Mouse (Mus musculus): ENCODE results near the gene Il1a. TPM values are rescaled to one million over a fixed set of nuclear protein-coding genes. Genes with fewer than 3 reads are reported as not detected.

Gene Il1a
- polyA plus RNA-seq (2014; fragmentation: Illumina TruSeq; extraction: RNeasy Lipid Tissue Mini Kit (QIAGEN cat#74804); ENCODE audit: low read depth, low replicate concordance) = 11.8 TPM

DNA sequence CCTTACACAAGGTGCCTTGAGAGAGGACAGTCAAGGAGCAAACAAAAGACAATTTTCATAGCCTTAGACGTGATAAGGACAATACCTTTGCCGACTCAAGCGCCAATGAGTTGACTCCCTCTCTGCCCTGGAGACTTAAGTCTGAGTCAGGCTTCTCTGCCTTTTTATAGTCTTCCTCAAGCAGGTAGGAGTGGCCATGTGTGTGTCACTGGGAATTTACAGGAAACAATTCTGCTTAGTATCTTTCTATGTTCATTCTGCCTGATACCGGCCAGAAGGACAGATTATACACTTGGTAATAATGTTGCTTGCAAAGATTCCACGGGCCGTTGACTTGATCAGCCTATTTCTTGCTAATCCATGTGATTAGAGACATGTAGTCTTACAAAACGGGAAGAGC lies at the start of gene Il1a:
Il1a (minus strand) TSS at position 137 of the 400 bp plus-strand sequence.

GRCm38 (mm10) chr2:129296671-129297588 lies 12.8 kb downstream of the Il1a start, which contains the start of gene Ckap2l:
Ckap2l (minus strand) TSS chr2:129297212.

Other genes starting within 250 kb of the Il1a start
- 2.0 TPM for gene Ttl, start 244.0 kb downstream of the Il1a start, polyA plus RNA-seq (2014; fragmentation: Illumina TruSeq; extraction: RNeasy Lipid Tissue Mini Kit (QIAGEN cat#74804); ENCODE audit: low read depth, low replicate concordance)
- gene Polr1b, start 209.0 kb downstream of the Il1a start, polyA plus RNA-seq (2014; fragmentation: Illumina TruSeq; extraction: RNeasy Lipid Tissue Mini Kit (QIAGEN cat#74804); ENCODE audit: low read depth, low replicate concordance) = 2.2 TPM
- 6.2 TPM for gene Chchd5, start 180.3 kb downstream of the Il1a start, polyA plus RNA-seq (2014; fragmentation: Illumina TruSeq; extraction: RNeasy Lipid Tissue Mini Kit (QIAGEN cat#74804); ENCODE audit: low read depth, low replicate concordance)
- 17.5 TPM for gene Slc20a1, start 111.2 kb downstream of the Il1a start, polyA plus RNA-seq (2014; fragmentation: Illumina TruSeq; extraction: RNeasy Lipid Tissue Mini Kit (QIAGEN cat#74804); ENCODE audit: low read depth, low replicate concordance)
- 0.16 TPM for gene Ckap2l, start 12.8 kb downstream of the Il1a start, polyA plus RNA-seq (2014; fragmentation: Illumina TruSeq; extraction: RNeasy Lipid Tissue Mini Kit (QIAGEN cat#74804); ENCODE audit: low read depth, low replicate concordance)
- gene Il1b, start 61.2 kb upstream of the Il1a start, polyA plus RNA-seq (2014; fragmentation: Illumina TruSeq; extraction: RNeasy Lipid Tissue Mini Kit (QIAGEN cat#74804); ENCODE audit: low read depth, low replicate concordance) = 5.8 TPM
- not detected for gene F830045P16Rik, start 226.6 kb upstream of the Il1a start, polyA plus RNA-seq (2014; fragmentation: Illumina TruSeq; extraction: RNeasy Lipid Tissue Mini Kit (QIAGEN cat#74804); ENCODE audit: low read depth, low replicate concordance)